Mouse (Mus musculus): ENCODE results near the gene Cxcl14. TPM values are rescaled to one million over a fixed set of nuclear protein-coding genes. Genes with fewer than 3 reads are reported as not detected.

The Cxcl14 gene
- polyA plus RNA-seq, 1 experiment from 2014 or later = 7.7 TPM

GRCm38 (mm10) chr13:56329769-56330168, 33.4 kb upstream of the Cxcl14 start:
- no peaks in the 10 kb centered on the region for H3K27me3 ChIP-seq
- DNase-seq (ENCODE audit: low read depth, low spot score) (no peak), ATAC-seq (no peak)
- ChIA-PET CTCF (interaction anchor here (0.8 to 1.8 kb wide), 5 partner anchors 9 to 100 kb away, joined by 3 to 4 read pairs (median 3); no protein-coding TSS in a partner anchor), POLR2A (interaction anchor here (0.7 kb wide), 1 partner anchor 111 kb away, joined by 3 read pairs; no protein-coding TSS in a partner anchor)
- TF ChIP-seq CTCF (IDR thresholded peaks at IDR 0.05) = no peak
- in situ Hi-C loops (cut with MboI; ENCODE audit: low pct_unique_long_range_greater_than_20kb) = no loop called here

GRCm38 (mm10) chr13:56329165-56329564, 32.8 kb upstream of the Cxcl14 start:
- ChIA-PET CTCF (interaction anchor here (0.7 to 1.8 kb wide), 5 partner anchors 9 to 224 kb away, joined by 3 to 4 read pairs (median 3); no protein-coding TSS in a partner anchor), POLR2A (no interaction called here)
- no peaks in the 10 kb centered on the region for H3K27me3 ChIP-seq
- in situ Hi-C loops (cut with MboI; ENCODE audit: low pct_unique_long_range_greater_than_20kb) = no loop called here
- no peak for DNase-seq (ENCODE audit: low read depth, low spot score)
- no peak for ATAC-seq
- no peak for TF ChIP-seq CTCF (IDR thresholded peaks at IDR 0.05)

GRCm38 (mm10) chr13:56327779-56328178, 31.4 kb upstream of the Cxcl14 start:
- no peaks in the 10 kb centered on the region for H3K27me3 ChIP-seq
- no peak for TF ChIP-seq CTCF (IDR thresholded peaks at IDR 0.05)
- DNase-seq (ENCODE audit: low read depth, low spot score) (no peak), ATAC-seq (no peak)
- ChIA-PET POLR2A (interaction anchor here (0.6 kb wide), 1 partner anchor 32 kb away, joined by 3 read pairs; no protein-coding TSS in a partner anchor), CTCF (interaction anchor here (1.3 kb wide), 1 partner anchor 130 kb away, joined by 5 read pairs; no protein-coding TSS in a partner anchor)
- in situ Hi-C loops (cut with MboI; ENCODE audit: low pct_unique_long_range_greater_than_20kb) = no loop called here

- DNase-seq (ENCODE audit: low read depth, low spot score) (no peak), ATAC-seq (no peak)
- no peak for TF ChIP-seq CTCF (IDR thresholded peaks at IDR 0.05)
- CTCF ChIA-PET = no interaction called here
- POLR2A ChIA-PET = no interaction called here
- no peaks in the 10 kb centered on the region for H3K27me3 ChIP-seq
- in situ Hi-C loops (cut with MboI; ENCODE audit: low pct_unique_long_range_greater_than_20kb) = no loop called here
These were observed 25.3 kb upstream of the Cxcl14 start for GRCm38 (mm10) chr13:56321635-56322034.

- ChIA-PET POLR2A (no interaction called here), CTCF (no interaction called here)
- DNase-seq (ENCODE audit: low read depth, low spot score) = no peak
- H3K27me3 ChIP-seq = no peaks in the 10 kb centered on the region
- no peak for ATAC-seq
- in situ Hi-C loops (cut with MboI; ENCODE audit: low pct_unique_long_range_greater_than_20kb) = no loop called here
- no peak for TF ChIP-seq CTCF (IDR thresholded peaks at IDR 0.05)
These were observed 20.6 kb upstream of the Cxcl14 start for GRCm38 (mm10) chr13:56316930-56317329.

- no peak for ATAC-seq
- TF ChIP-seq CTCF (IDR thresholded peaks at IDR 0.05) = no peak
- no peak for DNase-seq (ENCODE audit: low read depth, low spot score)
- CTCF ChIA-PET = interaction anchor here (1.2 to 1.5 kb wide), 2 partner anchors 11 to 66 kb away, joined by 3 to 4 read pairs; no protein-coding TSS in a partner anchor
- POLR2A ChIA-PET = no interaction called here
- peaks cover 4% of the 10 kb centered on the region for H3K27me3 ChIP-seq
- in situ Hi-C loops (cut with MboI; ENCODE audit: low pct_unique_long_range_greater_than_20kb) = no loop called here
These were observed 18.9 kb upstream of the Cxcl14 start for GRCm38 (mm10) chr13:56315201-56315600.

GRCm38 (mm10) chr13:56305058-56305457, 8.7 kb upstream of the Cxcl14 start:
- no peaks in the 10 kb centered on the region for H3K27me3 ChIP-seq
- DNase-seq (ENCODE audit: low read depth, low spot score) (no peak), ATAC-seq (no peak)
- TF ChIP-seq CTCF (IDR thresholded peaks at IDR 0.05) = no peak
- ChIA-PET POLR2A (interaction anchor here (0.6 kb wide), 2 partner anchors 11 to 196 kb away, joined by 3 to 4 read pairs; no protein-coding TSS in a partner anchor), CTCF (no interaction called here)
- in situ Hi-C loops (cut with MboI; ENCODE audit: low pct_unique_long_range_greater_than_20kb) = no loop called here

GRCm38 (mm10) chr13:56304453-56304852, 8.1 kb upstream of the Cxcl14 start:
- POLR2A ChIA-PET = no interaction called here
- in situ Hi-C loops (cut with MboI; ENCODE audit: low pct_unique_long_range_greater_than_20kb) = no loop called here
- ATAC-seq (no peak), DNase-seq (ENCODE audit: low read depth, low spot score) (no peak)
- no peaks in the 10 kb centered on the region for H3K27me3 ChIP-seq
- CTCF ChIA-PET = no interaction called here
- no peak for TF ChIP-seq CTCF (IDR thresholded peaks at IDR 0.05)

- ATAC-seq = no peak
- POLR2A ChIA-PET = no interaction called here
- CTCF ChIA-PET = no interaction called here
- in situ Hi-C loops (cut with MboI; ENCODE audit: low pct_unique_long_range_greater_than_20kb) = no loop called here
- peaks cover 6% of the 10 kb centered on the region for H3K27me3 ChIP-seq
- DNase-seq (ENCODE audit: low read depth, low spot score) = no peak
- no peak for TF ChIP-seq CTCF (IDR thresholded peaks at IDR 0.05)
These were observed 3.0 kb upstream of the Cxcl14 start for GRCm38 (mm10) chr13:56299336-56299735.

GRCm38 (mm10) chr13:56296659-56297020, 289 bp upstream of the Cxcl14 start:
- ChIA-PET POLR2A (no interaction called here), CTCF (no interaction called here)
- DNase-seq (ENCODE audit: low read depth, low spot score) (no peak), ATAC-seq (no peak)
- peaks cover 6% of the 10 kb centered on the region for H3K27me3 ChIP-seq
- TF ChIP-seq CTCF (IDR thresholded peaks at IDR 0.05) = no peak
- in situ Hi-C loops (cut with MboI; ENCODE audit: low pct_unique_long_range_greater_than_20kb) = no loop called here

GRCm38 (mm10) chr13:56295586-56295942, 787 bp downstream of the Cxcl14 start:
- CTCF ChIA-PET = no interaction called here
- no peak for ATAC-seq
- no peak for DNase-seq (ENCODE audit: low read depth, low spot score)
- POLR2A ChIA-PET = no interaction called here
- peaks cover 6% of the 10 kb centered on the region for H3K27me3 ChIP-seq
- in situ Hi-C loops (cut with MboI; ENCODE audit: low pct_unique_long_range_greater_than_20kb) = no loop called here
- TF ChIP-seq CTCF (IDR thresholded peaks at IDR 0.05) = no peak

GRCm38 (mm10) chr13:56294908-56295307, 1.4 kb downstream of the Cxcl14 start:
- ChIA-PET CTCF (no interaction called here), POLR2A (no interaction called here)
- in situ Hi-C loops (cut with MboI; ENCODE audit: low pct_unique_long_range_greater_than_20kb) = no loop called here
- DNase-seq (ENCODE audit: low read depth, low spot score) (no peak), ATAC-seq (no peak)
- no peak for TF ChIP-seq CTCF (IDR thresholded peaks at IDR 0.05)
- peaks cover 6% of the 10 kb centered on the region for H3K27me3 ChIP-seq
